Mouse (Mus musculus) megakaryocyte, adult 5-6 weeks (primary cell): ENCODE measurements around the gene Car5a. TPM values are rescaled to one million over a fixed set of nuclear protein-coding genes. Genes with fewer than 3 reads are reported as not detected.

Experiments
- ATAC-seq: 2 replicates; pipeline ENCODE4 v1.8.0; 2016; ENCODE audit warnings: mild to moderate bottlenecking, inconsistent platforms; ENCODE audit not compliant: poor library complexity, severe bottlenecking
- total RNA-seq, 2 experiments: library from RNA; stranded (forward) in 1 of 2; stranded (reverse) in 1 of 2; fragments of 153-499, 151-499 nt in 1 of 2; fragments of 221-1000, 200-1000 nt in 1 of 2; gene quantifications; 2 replicates each; pipeline versions ENCODE4 v1.2.3 to v1.2.4; 2015 to 2017

The Car5a gene
- total RNA-seq, 2 experiments from 2014 or later: not detected

DNA sequence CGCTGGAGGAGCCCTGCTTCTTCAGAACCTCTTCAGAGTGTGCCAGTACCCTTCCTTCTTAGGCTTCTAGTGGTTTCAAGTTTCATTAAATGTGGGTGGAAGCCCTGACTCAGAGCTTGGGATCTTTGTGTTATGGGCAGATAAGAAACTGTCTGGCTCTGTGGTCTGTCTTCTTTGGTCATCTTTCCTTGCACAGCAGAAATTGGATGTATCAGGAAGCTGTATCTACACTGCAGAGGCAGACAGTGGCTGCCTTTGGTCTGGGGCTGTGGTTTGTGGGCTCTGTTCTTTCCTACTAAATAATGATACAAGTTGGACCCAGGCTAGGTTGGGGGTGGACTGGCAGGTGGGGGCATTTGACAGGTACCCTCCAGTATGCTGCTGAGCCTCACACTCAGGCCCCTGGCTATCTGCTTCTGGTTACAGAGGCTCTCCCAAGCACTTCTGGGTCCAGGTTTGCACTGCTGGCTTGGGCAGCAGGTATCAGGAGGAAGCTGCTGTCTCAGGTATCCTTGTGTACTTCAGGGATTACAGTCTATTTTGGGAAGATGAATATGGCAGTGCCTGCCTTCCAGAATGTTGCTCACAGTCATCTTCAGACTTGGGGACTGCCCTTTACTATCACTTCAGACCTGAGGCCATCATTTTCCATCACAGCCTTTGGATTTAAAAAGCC, 11.3 kb upstream of the Car5a start:
- ATAC-seq: no peak

DNA sequence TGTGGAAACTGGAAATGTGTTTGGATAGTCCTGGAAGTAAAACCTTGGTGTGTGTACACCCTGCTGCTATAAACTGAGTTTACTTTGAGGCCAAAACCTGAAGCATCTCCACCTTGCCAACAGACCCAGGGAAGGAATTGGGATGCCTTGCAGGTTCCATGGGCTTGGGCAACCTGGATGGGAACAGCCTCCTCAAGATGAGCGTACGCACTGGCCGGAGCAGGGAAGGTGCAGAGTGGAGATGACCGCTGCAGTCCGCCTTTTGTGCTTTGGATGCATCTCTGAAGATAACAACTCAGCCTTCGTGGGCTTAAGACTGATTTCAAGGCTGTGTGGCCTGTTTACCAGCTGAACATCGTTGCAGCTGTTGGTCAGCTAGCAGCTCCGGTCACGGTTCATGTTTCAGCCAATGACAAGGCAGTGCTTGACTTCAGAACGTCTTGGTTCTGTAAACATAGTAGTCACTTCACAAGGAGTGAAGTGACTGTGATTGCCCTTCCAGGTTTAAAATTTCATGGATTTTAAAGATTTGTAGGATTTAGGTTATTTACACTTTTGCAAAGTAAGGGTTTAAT, 10.4 kb upstream of the Car5a start:
- no peak for ATAC-seq

- ATAC-seq: no peak
Observed at GRCm38 (mm10) chr8:121953821-121954545, 9.3 kb upstream of the Car5a start.

DNA sequence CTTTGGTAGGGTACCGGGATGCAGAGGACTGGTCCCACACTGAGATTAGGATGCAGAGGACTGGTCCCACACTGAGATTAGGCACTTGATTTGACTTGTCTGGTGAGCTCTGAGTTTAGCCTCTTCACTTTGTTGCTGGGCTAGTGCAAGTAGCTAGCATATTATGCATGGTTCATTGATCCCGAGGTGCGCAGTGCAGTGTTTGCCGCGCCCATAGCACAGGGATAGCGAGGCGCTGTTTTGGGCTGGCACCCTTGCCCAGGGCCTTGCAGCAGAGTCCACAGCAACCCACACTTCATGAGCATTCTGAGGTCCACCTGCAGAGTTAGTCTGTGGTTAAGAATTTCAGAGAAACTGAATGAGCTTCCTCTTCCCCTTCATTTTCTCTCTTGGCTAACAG, 8.1 kb upstream of the Car5a start:
- no peak for ATAC-seq

GRCm38 (mm10) chr8:121952122-121952521, 7.4 kb upstream of the Car5a start:
- no peak for ATAC-seq

GRCm38 (mm10) chr8:121951656-121952009, 6.9 kb upstream of the Car5a start:
- no peak for ATAC-seq

- peak; percentile 17; the same call in 1 of the 2 replicates for ATAC-seq
Observed at GRCm38 (mm10) chr8:121950749-121951655, 6.3 kb upstream of the Car5a start.

DNA sequence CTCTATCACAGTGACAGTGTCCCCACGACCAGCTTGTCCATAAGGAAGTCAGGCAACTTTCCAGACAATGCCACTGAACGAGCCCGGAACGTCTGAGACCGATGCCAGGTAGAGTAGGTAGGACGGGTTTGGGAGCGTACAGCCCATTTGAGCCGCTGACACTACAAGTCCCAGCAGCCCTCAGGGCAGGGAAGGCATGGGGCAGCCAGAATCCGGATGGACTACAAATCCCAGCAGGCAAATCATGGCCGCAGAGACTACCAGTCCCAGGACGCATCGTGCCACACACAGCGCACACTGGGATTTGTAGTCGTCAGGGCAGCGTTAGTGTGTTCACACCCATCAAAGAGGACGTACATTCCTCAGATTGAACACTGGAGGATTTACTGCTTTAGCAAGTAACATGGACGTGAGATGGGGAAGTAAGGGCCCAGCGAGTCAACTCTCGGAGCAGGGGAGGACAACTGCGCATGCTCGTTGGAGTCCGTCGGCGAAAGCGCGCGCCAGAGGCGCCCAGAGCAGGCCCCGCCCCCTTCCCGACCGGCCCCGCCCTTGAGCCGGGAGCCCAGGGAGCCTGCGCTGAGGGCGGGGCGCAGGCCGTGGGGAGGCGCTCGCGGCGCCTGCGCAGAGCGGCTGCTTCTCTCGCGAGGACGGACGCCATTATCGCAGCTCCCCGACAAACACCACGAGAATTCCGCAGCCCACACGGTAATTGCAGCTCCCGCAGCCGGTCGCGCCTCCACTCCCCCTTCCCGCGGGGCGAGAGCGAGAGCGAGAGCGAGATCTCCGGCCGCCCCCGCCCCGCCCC, 5.4 kb upstream of the Car5a start:
- ATAC-seq: peak; percentile 78

- ATAC-seq: no peak
Observed at GRCm38 (mm10) chr8:121949222-121949800, 4.6 kb upstream of the Car5a start, which contains the start of gene Banp. Gene Banp (plus strand): TSS chr8:121949750.

DNA sequence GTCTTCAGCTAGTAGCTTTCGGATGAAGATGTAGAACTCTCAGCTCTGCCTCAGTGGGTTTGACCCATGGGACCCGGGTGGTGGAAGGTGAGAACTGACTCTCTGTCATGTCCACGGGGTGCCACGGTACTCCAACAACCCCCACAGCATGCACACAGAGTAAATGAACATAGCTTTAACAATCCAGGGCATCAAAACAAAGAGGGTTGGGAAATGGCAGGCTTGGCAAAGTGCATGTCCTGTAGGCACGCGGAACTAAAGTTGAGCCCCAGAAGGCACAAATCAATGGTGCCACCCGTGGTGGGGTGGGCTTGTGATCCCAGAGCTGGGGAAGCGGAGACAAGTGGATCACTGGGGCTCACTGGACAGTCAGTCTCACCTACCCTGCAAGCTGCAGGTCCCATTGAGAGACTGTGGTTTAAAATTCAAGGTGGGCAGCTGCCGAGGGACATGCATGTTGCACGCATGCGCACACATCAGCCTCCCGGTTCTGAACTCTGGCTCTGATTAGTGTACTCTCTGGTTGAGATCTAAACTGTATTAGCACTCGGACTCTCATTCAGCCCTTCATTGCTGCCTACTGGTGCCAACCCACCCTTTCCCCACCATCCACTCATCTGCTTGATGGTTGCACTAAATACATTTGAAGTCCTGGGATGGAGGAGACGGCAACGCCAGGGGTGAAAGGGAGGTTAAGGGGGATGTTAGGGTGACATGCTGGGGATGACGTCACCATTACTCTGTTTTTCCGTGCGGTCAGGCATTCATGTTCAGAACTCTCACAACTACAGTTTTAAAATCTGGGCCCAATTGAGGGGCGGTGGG, 3.8 kb upstream of the Car5a start:
- no peak for ATAC-seq

- peak; percentile 36 for ATAC-seq
Observed at GRCm38 (mm10) chr8:121947753-121948141, 3.0 kb upstream of the Car5a start.

DNA sequence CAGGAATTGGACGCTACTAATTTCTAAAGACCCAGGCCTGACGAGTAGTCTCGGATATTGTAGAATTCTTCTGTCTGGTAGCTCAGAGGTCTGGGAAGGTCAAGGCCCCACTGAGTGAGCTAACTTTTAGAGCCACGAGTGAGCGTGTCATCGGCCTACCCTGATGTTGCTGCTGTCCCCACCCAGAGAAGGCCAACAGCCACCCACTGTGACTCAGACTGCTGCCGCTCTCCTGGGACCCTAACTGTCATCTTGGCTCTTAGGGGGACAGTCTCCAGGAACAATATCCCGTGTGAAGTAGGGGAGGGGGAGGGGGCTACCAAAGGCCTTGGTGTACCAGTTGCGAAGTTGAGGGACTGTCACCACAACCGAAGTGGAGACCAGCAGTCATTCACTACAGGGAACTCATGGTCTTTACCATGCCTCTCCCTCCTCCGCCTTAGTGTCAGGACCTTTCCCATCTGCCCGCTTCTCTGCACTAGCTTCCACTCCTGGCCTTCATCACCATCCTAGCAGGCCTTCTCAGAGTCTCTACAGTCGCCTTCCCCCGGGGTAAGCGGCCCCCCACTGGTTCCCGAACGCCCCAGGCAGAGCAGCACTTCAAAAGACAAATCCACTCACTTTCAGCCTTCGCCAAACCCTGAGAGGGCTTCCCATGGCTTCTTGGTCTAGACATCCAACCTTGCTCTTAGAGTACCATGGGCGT, 2.5 kb upstream of the Car5a start:
- no peak for ATAC-seq

GRCm38 (mm10) chr8:121946351-121946750, 1.6 kb upstream of the Car5a start:
- ATAC-seq: no peak

- ATAC-seq: no peak
Observed at GRCm38 (mm10) chr8:121943716-121944115, 988 bp downstream of the Car5a start.

GRCm38 (mm10) chr8:121943057-121943540, 1.6 kb downstream of the Car5a start:
- no peak for ATAC-seq

GRCm38 (mm10) chr8:121938732-121939131, 6.0 kb downstream of the Car5a start:
- ATAC-seq: no peak

GRCm38 (mm10) chr8:121936391-121936790, 8.3 kb downstream of the Car5a start:
- no peak for ATAC-seq
